Mouse (Mus musculus): ENCODE measurements around the gene Rab43.
"Not testable (repeated sequence)": the region's sequence is repeated elsewhere in the genome, so short reads cannot be mapped to it uniquely, and the experiment has no call there.

Gene Rab43

DNA sequence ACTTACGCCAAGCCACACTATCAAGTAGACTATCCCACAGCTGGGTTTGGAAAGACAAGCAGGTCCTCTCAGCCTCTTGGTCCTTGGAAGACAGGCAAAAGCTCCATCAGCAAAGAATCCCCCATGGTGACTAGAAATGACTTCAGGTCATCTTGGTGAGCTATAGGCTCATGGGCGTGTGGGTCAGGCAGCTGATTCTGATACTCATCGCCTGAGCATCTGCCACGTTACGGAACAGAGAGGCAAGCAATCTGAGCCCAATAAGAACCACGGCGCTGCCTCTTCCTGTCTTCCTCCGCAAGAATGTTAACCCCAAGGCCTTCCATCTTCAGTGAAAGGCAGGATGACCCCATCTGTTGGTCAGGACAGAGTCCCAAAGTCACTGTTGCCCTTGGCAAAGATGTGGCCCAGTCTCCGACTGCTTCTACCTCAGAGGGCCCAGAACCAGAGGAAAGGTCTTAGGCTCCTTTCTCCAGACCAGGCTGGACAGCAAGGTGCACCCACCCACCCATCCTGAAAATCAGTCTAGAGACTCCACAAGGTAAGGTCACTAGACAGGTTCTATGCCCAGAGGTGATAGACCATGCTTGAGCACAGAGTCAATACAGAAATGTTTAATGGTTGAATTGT lies 23.6 kb downstream of the Rab43 start:
- no peak for DNase-seq (ENCODE audit: extremely low spot score, low read depth, low spot score)

DNA sequence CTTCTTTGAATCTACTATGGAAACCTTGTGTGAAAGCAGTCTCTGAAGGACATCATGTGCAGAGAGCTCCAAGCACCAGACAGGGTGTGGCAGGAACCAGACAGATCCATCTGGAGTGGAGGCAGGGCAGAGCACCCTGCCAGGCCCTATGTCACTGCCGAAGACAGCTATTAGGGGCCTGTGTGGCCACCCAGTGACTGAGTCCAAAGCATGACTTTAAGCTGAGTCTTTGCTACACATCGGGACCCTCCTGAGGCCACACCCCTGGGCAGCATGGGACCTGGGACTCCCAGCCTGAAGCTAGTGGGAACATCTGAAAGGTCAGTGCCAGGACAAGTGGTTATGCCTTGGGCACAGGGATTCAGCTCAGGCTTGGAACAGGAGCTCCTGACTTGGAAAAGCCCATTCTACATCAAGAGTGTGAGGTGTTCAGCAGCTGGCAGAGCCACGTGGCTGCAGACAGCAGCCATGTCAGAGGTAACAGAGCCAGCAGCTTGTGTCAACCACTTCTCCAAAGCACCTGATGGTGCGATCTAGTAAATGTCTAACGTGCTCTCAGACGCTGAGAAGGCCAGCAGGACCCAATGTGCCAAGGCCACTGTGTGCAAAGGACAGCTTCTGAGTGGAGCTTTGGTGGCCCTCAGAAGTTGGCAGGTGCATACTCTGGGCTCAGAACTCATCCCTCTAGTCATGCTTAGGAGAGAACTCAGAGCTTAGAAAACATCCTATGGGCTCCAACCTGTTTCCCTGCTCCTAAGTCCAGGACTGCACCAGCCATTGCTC lies 24.7 kb downstream of the Rab43 start:
- no peak for DNase-seq (ENCODE audit: extremely low spot score, low read depth, low spot score)

- no peak for DNase-seq (ENCODE audit: extremely low spot score, low read depth, low spot score)
These were observed 25.3 kb downstream of the Rab43 start for GRCm38 (mm10) chr6:87786621-87787020.

DNA sequence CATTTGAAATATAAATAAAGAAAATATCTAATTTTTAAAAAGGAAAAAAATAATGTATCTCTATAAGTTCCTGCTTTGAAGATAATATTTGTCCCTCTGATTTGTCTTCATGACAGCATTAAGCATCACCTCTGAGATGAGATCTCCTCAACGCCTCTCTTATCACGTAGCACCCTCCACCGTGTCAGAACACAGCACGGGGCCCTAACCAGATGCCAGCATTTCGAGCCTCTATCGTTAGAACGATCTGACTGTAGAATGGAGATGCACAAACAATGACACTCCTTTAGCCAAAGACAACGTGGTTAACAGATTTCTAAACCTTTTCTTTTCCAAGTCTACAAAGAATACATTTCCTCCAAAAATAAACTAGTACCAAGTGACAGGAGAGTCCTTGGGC lies 27.9 kb downstream of the Rab43 start:
- no peak for DNase-seq (ENCODE audit: extremely low spot score, low read depth, low spot score)

DNA sequence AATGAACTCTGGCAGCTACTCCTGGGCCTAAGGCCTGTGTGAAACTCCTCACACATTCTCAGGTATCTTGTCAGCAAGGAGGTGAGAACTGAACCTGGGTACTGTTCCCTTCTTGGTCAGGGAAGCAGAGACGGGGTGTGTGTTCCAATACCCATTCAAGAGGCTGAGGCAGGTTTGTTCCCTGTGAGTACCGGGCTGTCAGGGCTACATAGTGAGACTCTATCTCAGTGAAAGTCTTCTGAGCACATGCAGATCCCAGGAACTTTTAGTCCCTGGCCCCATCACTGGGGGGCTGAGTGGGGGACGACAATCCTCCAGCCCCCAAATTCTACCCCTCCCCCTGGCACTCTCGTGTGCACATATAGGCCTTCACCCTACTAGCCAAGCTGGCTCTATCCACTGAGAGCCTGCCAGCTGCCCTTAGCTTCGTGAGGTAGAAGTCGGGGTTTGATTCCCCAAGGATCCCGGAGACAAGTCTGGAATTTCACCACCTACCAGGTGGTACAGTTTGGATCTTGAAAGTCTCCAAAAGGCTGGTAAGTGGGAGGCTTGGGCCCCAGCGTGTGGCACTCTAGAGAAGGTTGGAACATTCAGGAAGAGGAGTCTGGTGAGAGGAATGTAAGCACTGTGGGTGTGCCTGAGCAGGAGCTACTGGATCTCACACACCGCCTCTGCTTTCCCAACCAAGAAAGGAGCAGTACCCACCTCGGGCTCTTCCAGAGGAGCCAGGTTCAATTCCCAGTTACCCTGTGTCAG lies 31.2 kb downstream of the Rab43 start:
- DNase-seq (ENCODE audit: extremely low spot score, low read depth, low spot score) = no peak

DNA sequence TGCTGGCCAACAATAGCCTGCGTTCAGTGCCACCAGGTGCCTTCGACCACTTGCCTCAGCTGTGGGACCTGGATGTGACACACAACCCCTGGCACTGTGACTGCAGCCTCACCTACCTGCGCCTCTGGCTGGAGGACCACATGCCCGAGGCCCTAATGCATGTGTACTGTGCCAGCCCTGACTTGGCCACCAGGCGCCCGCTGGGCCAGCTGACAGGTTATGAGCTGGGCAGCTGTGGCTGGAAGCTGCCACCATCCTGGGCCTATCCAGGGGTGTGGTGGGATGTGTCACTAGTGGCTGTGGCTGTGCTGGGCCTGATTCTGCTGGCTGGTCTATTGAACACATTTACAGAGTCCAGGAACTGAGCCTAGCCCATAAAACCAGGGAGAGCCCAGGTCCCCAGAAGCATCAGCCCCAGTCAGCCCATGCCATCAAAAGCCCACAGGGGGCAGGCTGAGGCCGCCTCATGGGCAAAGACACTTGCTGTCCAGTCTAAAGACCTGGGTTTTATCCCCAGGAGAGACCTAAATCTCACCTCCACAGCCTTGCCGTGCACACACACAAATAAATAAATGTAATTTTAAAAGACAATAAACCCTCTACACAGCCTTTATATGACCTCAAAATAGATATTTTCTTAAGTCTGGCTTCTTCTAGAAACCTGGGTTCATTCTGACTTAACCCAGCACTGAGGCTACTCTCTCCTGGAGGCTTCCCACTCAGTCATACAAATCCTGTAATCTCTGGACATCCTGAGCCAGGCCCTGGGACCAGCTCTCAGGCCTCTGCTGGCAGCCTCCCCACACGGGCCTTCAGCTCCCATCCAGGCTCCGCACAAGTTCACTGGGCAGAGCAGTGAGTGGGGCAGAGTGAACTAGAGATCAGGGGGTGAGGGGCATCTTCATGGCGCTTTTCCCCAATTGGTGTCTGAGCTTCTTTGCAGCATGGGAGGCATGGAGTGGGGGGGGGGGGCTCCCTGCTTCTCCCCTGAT lies 32.5 kb downstream of the Rab43 start:
- no peak for DNase-seq (ENCODE audit: extremely low spot score, low read depth, low spot score)

- DNase-seq (ENCODE audit: extremely low spot score, low read depth, low spot score) = no peak
These were observed 33.4 kb downstream of the Rab43 start for GRCm38 (mm10) chr6:87778294-87779173.

DNA sequence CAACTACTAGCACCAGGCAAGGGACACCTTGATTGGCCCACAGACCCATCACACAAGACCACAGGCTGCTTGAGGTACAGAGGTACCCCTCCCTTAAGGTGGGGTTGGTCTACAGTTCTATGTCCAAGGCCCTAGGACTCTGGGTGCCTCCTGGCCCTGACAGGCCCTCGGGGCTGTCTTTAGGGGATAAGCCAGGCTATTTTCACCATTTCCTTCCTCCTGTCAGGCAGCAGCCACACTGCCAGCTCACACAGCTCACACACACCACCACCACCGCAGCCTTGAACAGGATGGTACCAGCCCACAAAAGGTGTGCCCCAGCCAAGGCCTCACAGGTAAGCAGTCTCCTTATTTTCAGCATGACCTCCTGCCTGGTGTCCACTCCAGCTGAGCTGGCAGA lies 34.1 kb downstream of the Rab43 start, which contains the start of gene Gp9:
Gp9 (plus strand) TSS at position 231 of the 400 bp plus-strand sequence.
- no peak for DNase-seq (ENCODE audit: extremely low spot score, low read depth, low spot score)

- DNase-seq (ENCODE audit: extremely low spot score, low read depth, low spot score) = no peak
These were observed 35.3 kb downstream of the Rab43 start for GRCm38 (mm10) chr6:87776663-87777062.

DNA sequence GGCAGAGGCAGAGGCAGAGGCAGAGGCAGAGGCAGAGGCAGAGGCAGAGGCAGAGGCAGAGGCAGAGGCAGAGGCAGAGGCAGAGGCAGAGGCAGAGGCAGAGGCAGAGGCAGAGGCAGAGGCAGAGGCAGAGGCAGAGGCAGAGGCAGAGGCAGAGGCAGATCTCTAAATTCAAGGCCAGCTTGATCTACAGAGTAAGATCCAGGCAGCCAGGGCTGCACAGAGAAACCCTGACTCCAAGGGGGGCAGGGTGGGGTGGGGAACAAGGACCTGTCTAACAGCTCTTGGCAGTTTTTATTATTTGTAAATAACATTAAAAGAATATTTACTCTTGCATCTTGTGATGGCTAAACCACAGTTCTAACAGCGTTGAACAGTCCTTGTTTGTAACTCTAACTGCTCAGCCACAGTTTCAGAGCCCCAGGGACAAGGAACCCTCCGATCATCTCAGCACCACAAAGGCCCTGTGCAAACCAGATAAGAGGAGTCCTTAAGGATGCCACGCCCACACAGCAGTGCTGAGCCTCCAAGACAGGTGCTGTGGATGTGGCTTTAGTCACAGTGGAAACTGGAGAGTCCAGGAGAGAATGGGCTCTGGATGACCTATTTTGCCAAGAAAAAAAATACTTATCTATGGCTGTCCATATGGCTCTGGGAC lies 36.2 kb downstream of the Rab43 start:
- DNase-seq (ENCODE audit: extremely low spot score, low read depth, low spot score) = no peak

DNA sequence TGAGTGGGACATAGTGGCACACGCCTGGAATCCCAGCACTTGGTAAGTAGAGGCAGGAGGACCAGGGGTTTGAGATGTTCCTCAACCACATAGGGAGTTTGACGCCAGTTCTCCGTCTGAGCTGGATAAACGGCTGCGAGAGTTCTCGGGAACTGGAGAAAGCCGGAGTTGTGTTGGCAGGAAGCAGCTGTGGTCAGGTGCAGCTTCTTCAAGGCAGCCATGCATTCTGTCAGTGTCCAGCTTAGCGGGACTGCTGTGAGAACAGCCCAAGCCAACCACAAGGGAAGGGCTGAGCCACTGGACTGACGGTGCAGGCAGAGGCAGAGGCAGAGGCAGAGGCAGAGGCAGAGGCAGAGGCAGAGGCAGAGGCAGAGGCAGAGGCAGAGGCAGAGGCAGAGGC lies 37.1 kb downstream of the Rab43 start:
- no peak for DNase-seq (ENCODE audit: extremely low spot score, low read depth, low spot score)

GRCm38 (mm10) chr6:87774466-87774865 lies 37.5 kb downstream of the Rab43 start:
- no peak for DNase-seq (ENCODE audit: extremely low spot score, low read depth, low spot score)

DNA sequence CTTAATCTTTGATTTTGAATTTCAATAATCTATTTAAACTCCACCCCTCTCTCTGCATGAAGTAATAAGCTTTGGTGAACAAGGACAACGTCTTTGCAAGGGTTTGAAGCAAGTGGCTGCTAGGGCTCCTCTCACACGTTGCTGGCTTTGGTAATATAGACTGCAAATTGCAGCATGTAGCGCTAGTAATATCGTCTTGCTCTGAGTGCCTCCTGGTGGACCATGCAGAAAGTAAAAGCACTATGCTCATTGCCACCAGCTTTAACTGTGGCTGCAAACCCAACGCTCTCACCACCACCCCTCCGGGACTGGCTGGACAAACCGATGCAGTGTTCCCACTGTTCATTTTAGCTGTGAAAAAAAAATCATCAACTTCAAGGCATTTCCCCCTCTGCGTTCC lies 41.3 kb downstream of the Rab43 start:
- DNase-seq (ENCODE audit: extremely low spot score, low read depth, low spot score) = no peak

- DNase-seq (ENCODE audit: extremely low spot score, low read depth, low spot score) = not testable (repeated sequence)
These were observed 47.7 kb downstream of the Rab43 start for GRCm38 (mm10) chr6:87764296-87764695.

DNA sequence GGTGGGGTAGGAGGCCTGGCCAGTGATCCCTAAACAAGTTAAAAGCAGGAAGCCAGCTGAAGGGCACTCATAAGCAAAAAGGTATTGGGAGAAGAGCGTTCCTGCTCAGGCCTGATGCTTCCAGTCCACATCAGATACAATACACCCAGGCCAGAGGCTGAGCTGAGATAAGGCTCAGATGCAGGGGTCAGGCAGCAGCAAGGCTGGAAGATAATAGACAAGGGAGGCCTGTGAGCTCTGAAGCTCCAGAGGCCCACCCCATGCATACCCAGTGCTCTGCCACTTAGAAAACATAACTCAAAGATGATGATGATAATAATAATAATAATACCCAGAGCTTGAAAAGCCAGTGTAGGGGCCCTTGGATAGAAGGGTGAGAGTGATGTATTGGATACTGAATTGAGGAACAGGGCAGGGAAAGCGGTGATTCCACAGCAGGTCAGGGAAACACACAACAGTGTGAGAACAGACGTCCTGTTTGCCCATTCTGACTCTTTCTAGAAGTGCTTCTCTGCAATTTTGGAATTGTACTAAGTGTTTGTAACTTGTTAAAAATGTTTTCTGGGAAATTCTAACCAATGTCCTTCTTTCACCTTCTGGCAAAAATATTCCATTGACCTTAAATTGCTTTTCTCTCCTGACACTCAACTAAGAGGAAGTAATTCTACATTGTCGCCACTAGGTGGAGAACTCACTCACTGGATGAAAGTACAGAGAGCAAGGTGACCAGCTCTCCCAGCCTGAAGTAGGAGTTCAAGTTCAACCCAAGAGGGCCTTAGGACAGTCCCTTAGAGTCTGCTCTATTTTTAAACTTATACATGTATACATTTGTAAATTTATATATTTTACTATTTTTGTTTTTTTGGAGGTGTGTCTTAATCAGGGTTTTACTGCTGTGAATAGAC lies 48.3 kb downstream of the Rab43 start:
- peak; percentile 24 for DNase-seq (ENCODE audit: extremely low spot score, low read depth, low spot score)

DNA sequence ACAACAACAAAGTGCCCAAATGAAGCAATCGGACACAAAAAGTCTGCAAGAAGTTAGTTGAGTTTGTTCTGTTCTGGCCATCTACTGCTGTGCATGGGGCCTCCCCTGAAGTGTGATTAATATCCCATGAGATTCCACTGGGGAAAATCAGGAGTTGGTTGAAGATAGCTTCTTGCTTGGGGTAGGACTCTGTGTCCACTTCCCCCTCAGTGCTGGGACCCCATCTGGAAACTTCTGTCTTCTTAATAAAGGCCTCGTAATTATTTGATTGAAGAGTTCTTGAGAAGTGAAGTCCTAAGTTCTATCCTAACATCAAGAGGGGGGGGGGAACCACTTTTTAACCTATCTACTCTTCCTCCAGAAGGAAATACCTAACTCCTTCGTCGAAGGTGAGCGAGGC lies 49.8 kb downstream of the Rab43 start:
- no peak for DNase-seq (ENCODE audit: extremely low spot score, low read depth, low spot score)

- no peak for DNase-seq (ENCODE audit: extremely low spot score, low read depth, low spot score)
These were observed 52.1 kb downstream of the Rab43 start for GRCm38 (mm10) chr6:87759850-87760249.

GRCm38 (mm10) chr6:87759404-87759803 lies 52.6 kb downstream of the Rab43 start:
- DNase-seq (ENCODE audit: extremely low spot score, low read depth, low spot score) = no peak

All from hindlimb bud, embryonic 11.5 days (tissue).